Mouse (Mus musculus) E14TG2a.4 (cell line): Measurements from ENCODE around the gene Hic1.

Experiments
- CTCF ChIP-seq: conservative IDR thresholded peaks from 2 replicates; pipeline ENCODE4 v1.5.1; 2014; ENCODE audit warnings: low read length
- NANOG ChIP-seq: IDR thresholded peaks from 2 replicates; pipeline ENCODE4 v1.6.1; 2014; ENCODE audit warnings: borderline replicate concordance, low read length, mixed read lengths

GRCm38 (mm10) chr11:75190371-75190724 lies 21.0 kb upstream of the Hic1 start:
- TF ChIP-seq CTCF (no peak), NANOG (no peak)
